Mouse (Mus musculus) ES-Bruce4 (cell line): Measurements from ENCODE around the gene Gatad2a.

Experiments
- CTCF ChIP-seq: IDR thresholded peaks from one replicate; pipeline ENCODE4 v1.8.1; 2011; ENCODE audit warnings: low read depth, low read length
- POLR2A ChIP-seq: IDR thresholded peaks from one replicate; pipeline ENCODE4 v1.8.1; 2011; ENCODE audit warnings: low read length; ENCODE audit not compliant: insufficient read depth

GRCm38 (mm10) chr8:69959241-69959640 is 36.9 kb downstream of the Gatad2a start:
- TF ChIP-seq CTCF: no peak
- no peak for TF ChIP-seq POLR2A
